Mouse (Mus musculus): ENCODE data around the gene Pax8. TPM values are rescaled to one million over a fixed set of nuclear protein-coding genes. Genes with fewer than 3 reads are reported as not detected.

Pax8 gene
- not detected for total RNA-seq (2021)
- not detected in 2 replicates for polyA plus RNA-seq (2012; rRNA removed)
- long read RNA-seq = 0 reads

- no peak for DNase-seq
These were observed at the start of gene Pax8 for GRCm38 (mm10) chr2:24475420-24475819. Pax8 (minus strand) TSS chr2:24475599.

GRCm38 (mm10) chr2:24521430-24522226 is 46.2 kb upstream of the Pax8 start:
- peak; percentile 14 for DNase-seq

DNA sequence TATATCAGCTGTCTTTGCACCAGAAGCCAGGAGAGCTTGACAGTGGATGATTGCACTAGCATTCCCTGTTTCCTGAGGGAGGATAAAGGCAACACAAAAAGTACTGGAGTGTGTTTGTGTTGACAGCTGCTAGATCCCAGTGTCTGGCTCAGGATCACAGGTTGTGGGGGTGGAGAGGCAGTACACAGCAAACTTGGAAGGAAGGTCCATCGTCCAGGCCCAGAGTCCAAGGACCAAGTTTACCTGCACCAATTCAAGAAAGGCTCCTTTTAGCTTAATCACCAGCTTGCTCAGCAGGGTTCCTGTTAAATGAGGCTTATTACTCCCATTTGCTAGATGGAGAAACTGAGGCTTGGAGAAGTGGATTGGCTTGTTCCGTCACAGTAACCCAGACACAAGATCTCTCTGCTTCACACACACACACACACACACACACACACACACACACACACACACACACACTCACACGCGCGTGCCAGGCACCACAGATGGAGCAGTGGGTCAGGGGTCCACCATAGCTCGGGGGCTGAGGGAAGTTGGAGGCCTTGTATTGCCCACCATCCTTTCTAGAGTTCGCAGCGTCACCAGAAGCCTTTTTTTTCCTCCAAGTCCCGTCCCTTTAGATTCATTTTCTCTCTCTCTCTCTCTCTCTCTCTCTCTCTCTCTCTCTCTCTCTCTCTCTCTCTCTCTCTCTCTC is 45.3 kb upstream of the Pax8 start:
- no peak for DNase-seq

- no peak for DNase-seq
These were observed 41.5 kb upstream of the Pax8 start for GRCm38 (mm10) chr2:24516946-24517345.

GRCm38 (mm10) chr2:24507359-24507758 is 32.0 kb upstream of the Pax8 start:
- no peak for DNase-seq

GRCm38 (mm10) chr2:24502963-24503471 is 27.6 kb upstream of the Pax8 start:
- peak; percentile 44 for DNase-seq

DNA sequence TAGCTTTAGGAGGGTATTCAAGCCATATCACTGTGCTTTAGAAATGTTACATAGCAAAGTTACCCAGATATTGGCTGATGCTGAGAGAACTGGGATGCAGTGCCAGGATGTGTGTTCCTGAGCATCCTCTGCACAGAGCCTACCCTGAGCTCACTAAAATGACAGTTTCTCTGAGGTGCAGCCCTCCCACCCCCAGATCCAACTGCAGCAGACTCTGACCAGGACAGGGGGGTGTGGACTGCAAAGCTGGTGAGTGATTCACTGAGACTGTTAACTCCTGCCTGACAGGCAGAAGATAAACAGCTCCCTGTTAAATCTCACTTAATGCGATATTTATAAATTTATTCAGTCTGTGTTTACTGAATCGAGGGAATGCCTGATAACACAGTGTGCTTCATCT is 25.5 kb upstream of the Pax8 start:
- no peak for DNase-seq

DNA sequence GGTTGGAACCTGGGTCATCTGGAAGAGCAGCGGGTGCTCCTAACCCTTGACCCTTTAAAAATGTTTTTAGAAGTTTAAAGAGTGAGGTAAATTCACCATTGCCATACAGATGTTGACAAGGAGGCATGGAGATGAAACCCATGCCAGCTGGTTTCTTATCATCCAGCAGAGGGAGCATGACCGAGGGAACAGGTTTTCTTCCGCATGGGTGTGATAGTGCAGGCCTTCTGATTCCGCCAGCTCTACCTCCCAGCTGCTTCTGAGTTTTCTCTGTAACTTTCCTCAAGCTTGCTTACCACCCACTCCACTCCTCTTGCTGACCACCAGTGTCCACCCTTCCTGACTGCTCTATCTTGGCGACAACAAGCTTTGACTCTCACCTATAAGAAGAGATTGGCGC is 15.2 kb upstream of the Pax8 start:
- no peak for DNase-seq

DNA sequence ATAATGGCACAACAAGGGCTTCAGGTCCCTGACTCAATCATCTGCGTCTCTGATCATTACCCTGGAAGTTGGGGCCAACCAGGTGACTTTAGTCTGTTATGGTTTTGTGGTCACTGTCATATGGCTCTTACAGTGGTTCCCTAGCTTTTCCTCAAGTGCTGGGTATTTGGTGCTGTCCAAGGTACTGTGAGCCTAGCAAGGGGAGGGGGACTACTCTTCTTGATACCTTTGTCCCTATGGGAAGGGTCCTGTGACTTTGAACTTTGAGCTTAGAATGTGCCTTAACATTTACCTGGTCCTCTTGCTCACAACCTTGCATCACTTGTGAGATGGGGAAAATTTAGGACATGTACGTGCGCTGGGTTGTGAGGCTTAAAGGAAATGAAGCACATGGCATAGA is 13.3 kb upstream of the Pax8 start:
- no peak for DNase-seq

DNA sequence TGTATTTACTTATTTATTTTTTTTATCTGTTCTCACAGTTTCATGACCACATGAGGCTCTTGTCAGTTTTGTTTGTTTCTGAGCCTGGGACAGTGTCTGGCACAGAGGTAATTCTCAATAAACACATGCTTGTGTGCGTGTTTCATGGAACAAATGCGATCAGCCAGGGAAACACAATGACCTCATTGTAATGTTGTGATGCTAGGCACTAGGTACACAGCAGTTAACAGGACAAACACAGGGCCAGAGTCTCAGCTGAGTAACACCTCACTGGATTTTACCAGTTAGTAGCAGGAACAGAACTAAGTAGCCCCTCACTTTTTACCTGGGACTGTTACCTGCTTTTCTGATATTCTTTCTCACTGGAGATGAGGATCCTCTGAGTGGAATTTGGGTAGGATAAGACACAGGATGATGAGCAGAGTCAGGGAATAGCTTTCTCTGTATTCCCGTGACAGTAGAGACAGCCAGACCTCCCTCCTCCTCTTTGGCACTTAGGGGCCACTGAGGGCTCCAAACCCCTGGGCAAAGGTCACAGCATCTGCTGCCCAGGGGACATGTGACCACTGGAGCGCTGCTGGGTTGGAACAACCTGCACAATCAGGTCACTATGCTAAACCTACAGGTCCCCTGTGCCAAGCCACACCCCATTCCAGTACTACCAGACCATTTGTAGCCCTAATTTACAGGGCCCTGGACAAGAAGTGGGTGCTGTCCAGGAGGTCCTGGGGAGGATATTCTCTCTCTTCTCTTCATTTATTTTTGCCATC is 11.8 kb upstream of the Pax8 start:
- no peak for DNase-seq

GRCm38 (mm10) chr2:24485398-24485797 is 10.0 kb upstream of the Pax8 start:
- no peak for DNase-seq

GRCm38 (mm10) chr2:24479906-24480305 is 4.5 kb upstream of the Pax8 start:
- DNase-seq = peak; percentile 20

DNA sequence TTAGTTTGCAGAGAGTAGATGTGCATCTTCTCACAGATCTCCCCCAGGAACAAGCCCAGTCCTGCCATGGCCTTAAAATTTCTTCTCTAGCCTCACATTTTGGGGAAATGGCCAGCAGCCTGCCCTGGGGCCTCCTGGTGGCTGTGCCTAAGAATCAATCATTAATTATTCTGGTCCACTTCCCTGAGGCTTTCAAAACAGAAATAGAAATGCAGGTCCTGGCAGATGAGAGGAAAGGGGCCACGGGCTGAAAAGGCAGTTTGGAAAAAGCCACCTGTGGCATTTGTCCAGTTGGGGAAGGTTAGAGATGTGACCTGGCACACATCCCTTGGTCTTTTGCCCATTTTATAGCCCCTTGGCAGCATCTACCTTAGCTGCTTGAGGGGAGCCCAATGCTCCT is 3.8 kb upstream of the Pax8 start:
- DNase-seq = no peak

- no peak for DNase-seq
These were observed 3.2 kb upstream of the Pax8 start for GRCm38 (mm10) chr2:24478611-24479010.

DNA sequence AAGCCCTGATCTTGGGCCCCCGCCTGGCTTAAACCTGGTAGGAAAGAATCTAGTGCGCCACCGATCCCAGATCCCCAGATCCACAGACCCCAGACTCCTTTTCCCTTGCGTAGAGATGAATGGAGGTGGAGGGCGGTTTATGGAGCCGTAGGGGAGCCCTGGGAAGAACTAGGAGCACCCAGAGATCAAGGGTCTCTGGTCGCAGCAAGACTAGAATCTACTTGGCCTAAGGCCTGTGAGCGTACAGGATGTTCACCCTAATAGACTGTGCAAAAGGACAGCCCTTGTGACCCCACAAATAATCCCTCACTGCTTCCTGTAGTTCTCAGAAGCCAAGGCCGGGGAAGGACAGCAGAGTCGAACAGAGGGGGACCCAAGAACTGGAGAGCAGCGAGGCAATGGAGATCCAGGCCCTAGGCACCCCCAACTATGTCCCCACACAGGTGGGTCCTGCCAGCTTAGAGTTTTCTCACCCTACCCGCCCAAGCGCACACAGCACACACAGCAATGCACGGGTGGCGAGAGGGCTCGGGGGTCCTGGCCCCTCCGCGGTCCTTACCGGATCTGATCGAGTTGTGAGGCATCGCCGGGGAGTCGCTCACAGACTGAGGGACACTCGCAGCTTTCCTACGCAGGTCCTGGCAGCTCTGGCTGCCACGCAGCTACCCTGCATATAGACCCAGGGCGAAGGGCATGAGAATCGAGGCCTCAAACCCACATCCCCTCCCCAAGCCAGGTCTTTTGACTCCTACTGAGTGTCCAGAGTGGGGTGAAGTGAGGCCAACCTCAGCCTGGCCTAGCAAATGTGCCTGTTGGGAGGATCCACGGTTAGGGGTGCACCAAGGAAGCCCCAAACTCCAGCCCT is 653 bp downstream of the Pax8 start:
- DNase-seq = no peak

GRCm38 (mm10) chr2:24473641-24474511 is 1.5 kb downstream of the Pax8 start:
- DNase-seq = no peak

GRCm38 (mm10) chr2:24472677-24473076 is 2.7 kb downstream of the Pax8 start:
- DNase-seq = no peak

DNA sequence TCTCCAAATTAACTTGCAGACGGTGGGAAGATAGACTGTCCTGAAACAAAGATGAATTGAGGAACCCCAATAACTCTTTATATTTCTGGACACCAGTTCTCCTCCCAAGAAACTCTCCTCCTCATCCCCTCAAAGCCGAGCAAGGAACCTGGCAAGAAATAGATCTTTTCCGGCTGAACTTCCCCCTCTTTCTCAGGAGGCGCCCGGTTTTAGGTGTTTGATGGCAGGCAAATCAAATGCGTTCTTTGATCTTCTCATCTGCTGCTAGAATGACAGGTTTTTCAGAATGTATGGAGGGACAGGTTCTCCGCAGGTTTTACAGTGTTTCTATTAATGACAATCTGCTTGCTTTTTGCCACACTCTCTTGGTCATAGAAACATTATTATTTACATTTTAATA is 3.3 kb downstream of the Pax8 start:
- DNase-seq = no peak

DNA sequence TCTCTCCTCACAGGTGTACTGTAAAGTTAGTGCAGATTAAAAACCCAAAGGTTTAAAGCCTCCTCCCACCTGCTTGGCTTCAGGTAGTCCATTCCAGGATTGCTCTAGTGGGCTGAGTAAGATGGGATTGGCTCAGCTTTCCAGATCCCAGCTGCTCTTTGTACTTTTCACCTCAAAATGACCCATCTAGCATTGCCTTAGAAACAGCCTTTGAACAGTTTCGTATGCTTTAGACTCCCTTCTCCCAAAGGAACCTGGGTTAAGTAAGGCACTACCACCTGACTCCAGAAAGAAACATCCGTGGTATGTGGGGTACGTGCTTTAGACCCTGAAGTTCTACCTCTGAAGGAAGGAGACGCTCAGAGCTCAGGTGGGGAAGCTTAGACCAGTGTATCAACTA is 6.3 kb downstream of the Pax8 start:
- DNase-seq = no peak

- no peak for DNase-seq
These were observed 7.0 kb downstream of the Pax8 start for GRCm38 (mm10) chr2:24468430-24468829.

- no peak for DNase-seq
These were observed 8.2 kb downstream of the Pax8 start for GRCm38 (mm10) chr2:24467156-24467555.

Data from adrenal gland, adult 2 months (tissue).